Mouse (Mus musculus) myocyte (in vitro differentiated cells): Measurements from ENCODE around the gene Slc2a1. TPM values are rescaled to one million over a fixed set of nuclear protein-coding genes. Genes with fewer than 3 reads are reported as not detected.

Experiments used
- H3K27me3 ChIP-seq: one replicate; pipeline ENCODE4 v1.6.1; 2011; ENCODE audit not compliant: control insufficient read depth, insufficient read depth, insufficient read length
- H3K36me3 ChIP-seq: one replicate; pipeline ENCODE4 v1.6.1; 2011; ENCODE audit not compliant: control insufficient read depth, insufficient read depth
- H3K4me2 ChIP-seq: one replicate; pipeline ENCODE4 v1.6.1; 2011; ENCODE audit warnings: low read depth, control low read depth
- H3K4me3 ChIP-seq: one replicate; pipeline ENCODE4 v1.5.1; 2011; ENCODE audit warnings: mild to moderate bottlenecking, control low read depth, moderate library complexity
- H3K79me2 ChIP-seq: one replicate; pipeline ENCODE4 v1.6.1; 2011; ENCODE audit not compliant: control insufficient read depth, insufficient read depth
- H3ac ChIP-seq: one replicate; pipeline ENCODE4 v1.6.1; 2011; ENCODE audit not compliant: control insufficient read depth, insufficient read length
- CEBPB ChIP-seq: IDR thresholded peaks from 2 replicates; pipeline ENCODE4 v1.6.1; 2011; ENCODE audit warnings: mild to moderate bottlenecking, moderate library complexity; ENCODE audit not compliant: poor library complexity, insufficient read depth, severe bottlenecking
- E2F4 ChIP-seq: IDR thresholded peaks from one replicate; pipeline ENCODE4 v1.6.1; 2011; ENCODE audit warnings: mild to moderate bottlenecking, control low read depth, moderate library complexity; ENCODE audit not compliant: insufficient read depth
- MAX ChIP-seq: IDR thresholded peaks from one replicate; pipeline ENCODE4 v1.6.1; 2011; ENCODE audit warnings: low read depth, mild to moderate bottlenecking, control low read depth
- MYOD1 ChIP-seq, 3 experiments: IDR thresholded peaks; one replicate each; pipeline ENCODE4 v1.6.1; 2011; ENCODE audit warnings: control low read depth in 2 of 3, low read depth in 2 of 3, mild to moderate bottlenecking in 2 of 3, moderate library complexity in 1 of 3; ENCODE audit not compliant: insufficient read length in 2 of 3, control insufficient read depth in 1 of 3
- MYOG ChIP-seq, 3 experiments: IDR thresholded peaks; one replicate each; pipeline ENCODE4 v1.6.1; 2011; ENCODE audit warnings: control low read depth in 2 of 3, low read depth in 2 of 3, mild to moderate bottlenecking in 2 of 3; ENCODE audit not compliant: insufficient read length in 2 of 3, control insufficient read depth in 1 of 3, insufficient read depth in 1 of 3
- POLR2A ChIP-seq: IDR thresholded peaks from one replicate; pipeline ENCODE4 v1.6.1; 2011; ENCODE audit warnings: low read depth, mild to moderate bottlenecking, control low read depth, moderate library complexity; ENCODE audit not compliant: insufficient read length
- POLR2AphosphoS2 ChIP-seq: IDR thresholded peaks from one replicate; pipeline ENCODE4 v1.6.1; 2011; ENCODE audit warnings: low read depth, control low read depth; ENCODE audit not compliant: insufficient read length
- REST ChIP-seq: IDR thresholded peaks from one replicate; pipeline ENCODE4 v1.6.1; 2011; ENCODE audit warnings: mild to moderate bottlenecking, control low read depth, moderate library complexity; ENCODE audit not compliant: insufficient read depth, insufficient read length
- SRF ChIP-seq: IDR thresholded peaks from one replicate; pipeline ENCODE4 v1.6.1; 2011; ENCODE audit warnings: low read depth; ENCODE audit not compliant: control insufficient read depth, insufficient read length
- TCF12 ChIP-seq: IDR thresholded peaks from one replicate; pipeline ENCODE4 v1.6.1; 2011; ENCODE audit warnings: mild to moderate bottlenecking, control low read depth; ENCODE audit not compliant: poor library complexity, insufficient read depth, severe bottlenecking
- TCF3 ChIP-seq: IDR thresholded peaks from one replicate; pipeline ENCODE4 v1.6.1; 2011; ENCODE audit warnings: low read depth, control low read depth; ENCODE audit not compliant: insufficient read length
- USF1 ChIP-seq: IDR thresholded peaks from one replicate; pipeline ENCODE4 v1.6.1; 2011; ENCODE audit warnings: low read depth, mild to moderate bottlenecking, control low read depth, moderate library complexity
- polyA plus RNA-seq: library from polyadenylated mRNA; unstranded; fragments of >200 nt; fragmentation: generic; extraction: Trizol; gene quantifications from one replicate; pipeline ENCODE4 v1.2.1, GENCODE M21; 2012; ENCODE audit warnings: missing spikeins

Slc2a1 gene
- polyA plus RNA-seq, 1 experiment: 55.8 TPM

GRCm38 (mm10) chr4:119104847-119105246 is 3.7 kb upstream of the Slc2a1 start:
- no peaks in the 10 kb centered on the region for H3K27me3 ChIP-seq
- H3K79me2 ChIP-seq: peaks cover 8% of the 10 kb centered on the region
- H3K4me3 ChIP-seq: peak overlapping the region; percentile 23
- no peak for TF ChIP-seq USF1
- TF ChIP-seq E2F4: no peak
- TF ChIP-seq CEBPB: no peak
- TF ChIP-seq TCF12: no peak
- no peak for TF ChIP-seq POLR2AphosphoS2
- no peak for TF ChIP-seq MYOD1 (IDR thresholded peaks at IDR 0.05; ENCODE audit: control insufficient read depth in 1 of 3, insufficient read length in 2 of 3, low read depth in 2 of 3)
- TF ChIP-seq MYOG (IDR thresholded peaks at IDR 0.05; ENCODE audit: control insufficient read depth in 1 of 3, insufficient read depth in 1 of 3, insufficient read length in 2 of 3, low read depth in 2 of 3): no peak
- TF ChIP-seq POLR2A: no peak
- TF ChIP-seq TCF3: no peak
- TF ChIP-seq SRF: no peak
- TF ChIP-seq REST: no peak
- no peak for TF ChIP-seq MAX
- H3ac ChIP-seq: no peak overlapping the region
- no peaks in the 10 kb centered on the region for H3K36me3 ChIP-seq
- peak overlapping the region; percentile 95 for H3K4me2 ChIP-seq

- Histone ChIP-seq H3K4me3 (peak overlapping the region; percentile 23), H3K79me2 (peaks cover 16% of the 10 kb centered on the region)
- TF ChIP-seq POLR2AphosphoS2 (peak; percentile 74), MAX (no peak), MYOD1 (IDR thresholded peaks at IDR 0.05; ENCODE audit: control insufficient read depth in 1 of 3, insufficient read length in 2 of 3, low read depth in 2 of 3) (peak in 2 of 3 experiments; percentile 35 to 73), USF1 (no peak), TCF3 (no peak), TCF12 (no peak), SRF (peak; percentile 98), POLR2A (peak; percentile 89), MYOG (IDR thresholded peaks at IDR 0.05; ENCODE audit: control insufficient read depth in 1 of 3, insufficient read depth in 1 of 3, insufficient read length in 2 of 3, low read depth in 2 of 3) (peak in 1 of 3 experiments; percentile 52), E2F4 (no peak), CEBPB (peak; percentile 56), REST (no peak)
Observed at GRCm38 (mm10) chr4:119105704-119106103, 2.8 kb upstream of the Slc2a1 start.

GRCm38 (mm10) chr4:119107867-119108266 is 644 bp upstream of the Slc2a1 start:
- Histone ChIP-seq H3K4me2 (peak overlapping the region; percentile 56), H3ac (no peak overlapping the region), H3K4me3 (peak overlapping the region; percentile 79), H3K27me3 (no peaks in the 10 kb centered on the region), H3K36me3 (no peaks in the 10 kb centered on the region), H3K79me2 (peaks cover 38% of the 10 kb centered on the region)
- no peak for TF ChIP-seq CEBPB
- no peak for TF ChIP-seq USF1
- no peak for TF ChIP-seq SRF

More at GRCm38 (mm10) chr4:119105704-119106103, 2.8 kb upstream of the Slc2a1 start:
- Histone ChIP-seq H3ac (no peak overlapping the region), H3K4me2 (peak overlapping the region; percentile 95), H3K27me3 (no peaks in the 10 kb centered on the region), H3K36me3 (no peaks in the 10 kb centered on the region)

- peak overlapping the region; percentile 42 for H3ac ChIP-seq
- H3K27me3 ChIP-seq: no peaks in the 10 kb centered on the region
- peak overlapping the region; percentile 90 for H3K4me2 ChIP-seq
- no peak for TF ChIP-seq MAX
- no peak for TF ChIP-seq REST
- no peak for TF ChIP-seq SRF
- TF ChIP-seq USF1: no peak
- TF ChIP-seq MYOD1 (IDR thresholded peaks at IDR 0.05; ENCODE audit: control insufficient read depth in 1 of 3, insufficient read length in 2 of 3, low read depth in 2 of 3): no peak
- no peak for TF ChIP-seq TCF3
- TF ChIP-seq POLR2AphosphoS2: no peak
- TF ChIP-seq POLR2A: no peak
- no peak for TF ChIP-seq TCF12
- TF ChIP-seq E2F4: no peak
- TF ChIP-seq CEBPB: no peak
- TF ChIP-seq MYOG (IDR thresholded peaks at IDR 0.05; ENCODE audit: control insufficient read depth in 1 of 3, insufficient read depth in 1 of 3, insufficient read length in 2 of 3, low read depth in 2 of 3): no peak
- H3K36me3 ChIP-seq: no peaks in the 10 kb centered on the region
- peak overlapping the region; percentile 79 for H3K4me3 ChIP-seq
- H3K79me2 ChIP-seq: peaks cover 56% of the 10 kb centered on the region
Observed at GRCm38 (mm10) chr4:119109640-119110039, 1.1 kb downstream of the Slc2a1 start.

- TF ChIP-seq MAX: no peak
- H3ac ChIP-seq: no peak overlapping the region
- no peaks in the 10 kb centered on the region for H3K27me3 ChIP-seq
- H3K4me3 ChIP-seq: peak overlapping the region; percentile 79
- H3K4me2 ChIP-seq: peak overlapping the region; percentile 90
- peaks cover 64% of the 10 kb centered on the region for H3K79me2 ChIP-seq
- no peaks in the 10 kb centered on the region for H3K36me3 ChIP-seq
Observed at GRCm38 (mm10) chr4:119110512-119110911, 2.0 kb downstream of the Slc2a1 start.
